Comparison of ENCODE assay signal across 8 mouse cellular contexts in genomic region chr4:40268835-40269234, GRCm38 (mm10). TPM values are rescaled to one million over a fixed set of nuclear protein-coding genes. Genes with fewer than 3 reads are reported as not detected.
DNase-seq lines count a peak whose midpoint lies in the region; ATAC-seq and TF ChIP-seq lines count a peak whose summit lies in the region.

No protein-coding gene starts in this region.

- no peak for ATAC-seq in forebrain, embryonic 16.5 days
- ATAC-seq in liver, embryonic 12.5 days: peak; percentile 9; the same call in 1 of the 2 replicates
- no peak for ATAC-seq in stomach, embryonic 15.5 days (ENCODE audit: insufficient read depth, low FRiP score, low read depth)

- no peak for TF ChIP-seq CTCF in layer of hippocampus, adult 2 months (conservative IDR thresholded peaks at IDR 0.05)
- 0 out of 2 replicates have a peak, but pooled peaks have one; percentile 12 for TF ChIP-seq CTCF in bone marrow macrophage, adult 2 months (IDR thresholded peaks at IDR 0.05; ENCODE audit: low read depth, low read length)

- 0 out of 2 replicates have a peak, but pooled peaks cover 2% of the 10 kb centered on the region for H3K36me3 ChIP-seq in forebrain, embryonic 16.5 days (ENCODE audit: control insufficient read depth, insufficient read depth)
- H3K36me3 ChIP-seq in liver, embryonic 12.5 days: peaks cover 46% of the 10 kb centered on the region
- H3K36me3 ChIP-seq in stomach, embryonic 15.5 days: peaks cover 11% of the 10 kb centered on the region; the same call in 1 of the 2 replicates

- TF ChIP-seq POLR2A in bone marrow macrophage, adult 2 months (IDR thresholded peaks at IDR 0.05; ENCODE audit: borderline replicate concordance, low read depth, low read length): no peak

- no peaks in the 10 kb centered on the region for H3K27me3 ChIP-seq in forebrain, embryonic 16.5 days (replicated peaks; ENCODE audit: control insufficient read depth, insufficient read depth, low read length)
- H3K27me3 ChIP-seq in liver, embryonic 12.5 days (replicated peaks): no peaks in the 10 kb centered on the region
- no peaks in the 10 kb centered on the region for H3K27me3 ChIP-seq in stomach, embryonic 15.5 days (replicated peaks)

- WGBS in forebrain, embryonic 16.5 days: under 1% methylated on average over 16 of the region's 16 CpGs
- WGBS in liver, embryonic 12.5 days (ENCODE audit: insufficient replicate concordance): under 1% methylated on average over 16 of the region's 16 CpGs
- under 1% methylated on average over 16 of the region's 16 CpGs for WGBS in stomach, embryonic 15.5 days

- peaks cover 8% of the 10 kb centered on the region; the same call in 1 of the 2 replicates for H3K4me1 ChIP-seq in bone marrow macrophage, adult 2 months (ENCODE audit: control insufficient read depth, insufficient read depth, low read length)
- peaks cover 15% of the 10 kb centered on the region for H3K4me1 ChIP-seq in forebrain, embryonic 16.5 days (replicated peaks; ENCODE audit: control insufficient read depth, insufficient read depth, low read length)
- H3K4me1 ChIP-seq in liver, embryonic 12.5 days: peaks cover 41% of the 10 kb centered on the region
- peaks cover 24% of the 10 kb centered on the region for H3K4me1 ChIP-seq in stomach, embryonic 15.5 days

- H3K27ac ChIP-seq in layer of hippocampus, adult 2 months: peak overlapping the region; percentile 99
- peak overlapping the region; percentile 95 for H3K27ac ChIP-seq in bone marrow macrophage, adult 2 months (ENCODE audit: insufficient read depth, low read depth, low read length)
- peak overlapping the region; percentile 97 for H3K27ac ChIP-seq in forebrain, embryonic 16.5 days (ENCODE audit: low read length)
- peak overlapping the region; percentile 95 for H3K27ac ChIP-seq in liver, embryonic 12.5 days
- peak overlapping the region; percentile 99 for H3K27ac ChIP-seq in stomach, embryonic 15.5 days

- H3K9me3 ChIP-seq in forebrain, embryonic 16.5 days (ENCODE audit: control insufficient read depth, low read length): no peaks in the 10 kb centered on the region
- no peaks in the 10 kb centered on the region for H3K9me3 ChIP-seq in liver, embryonic 12.5 days (replicated peaks)
- no peaks in the 10 kb centered on the region for H3K9me3 ChIP-seq in stomach, embryonic 15.5 days

- peak overlapping the region; percentile 85 for H3K4me2 ChIP-seq in forebrain, embryonic 16.5 days (ENCODE audit: low read length)
- H3K4me2 ChIP-seq in liver, embryonic 12.5 days: peak overlapping the region; percentile 92
- H3K4me2 ChIP-seq in stomach, embryonic 15.5 days: peak overlapping the region; percentile 95

- peak overlapping the region; percentile 82 for H3K9ac ChIP-seq in forebrain, embryonic 16.5 days (replicated peaks; ENCODE audit: low read depth, low read length)
- peak overlapping the region; percentile 87 for H3K9ac ChIP-seq in liver, embryonic 12.5 days
- peak overlapping the region; percentile 63 for H3K9ac ChIP-seq in stomach, embryonic 15.5 days

- H3K4me3 ChIP-seq in layer of hippocampus, adult 2 months: peak overlapping the region; percentile 89
- peak overlapping the region; percentile 75 for H3K4me3 ChIP-seq in bone marrow macrophage, adult 2 months (ENCODE audit: insufficient read depth, low read length)
- H3K4me3 ChIP-seq in forebrain, embryonic 16.5 days (replicated peaks; ENCODE audit: low read length): peak overlapping the region; percentile 69
- peak overlapping the region; percentile 82 for H3K4me3 ChIP-seq in liver, embryonic 12.5 days
- H3K4me3 ChIP-seq in stomach, embryonic 15.5 days (replicated peaks): peak overlapping the region; percentile 70

- peak in 1 of 2 experiments; percentile 17 for DNase-seq in layer of hippocampus, adult 2 months (ENCODE audit: low spot score in 2 of 2)
- DNase-seq in layer of hippocampus, postnatal 10 days (ENCODE audit: low spot score in 2 of 2): no peak
- DNase-seq in urinary bladder, postnatal 36 days (ENCODE audit: low spot score in 2 of 2): no peak
- DNase-seq in layer of hippocampus, adult 9-10 months (ENCODE audit: low spot score): no peak

RNA-seq across cellular contexts. Expression of gene Smim27, which starts 0.5 kb away (rescaled TPM):
- total RNA-seq in layer of hippocampus, adult 2 months (2021): 10 to 100 TPM; 12.2 to 13.7 TPM
- total RNA-seq in layer of hippocampus, postnatal 10 days (2021): 10 to 100 TPM; 11.5 to 12.8 TPM
- polyA plus RNA-seq in bone marrow macrophage, adult 2 months (2012; ENCODE audit: insufficient read depth, insufficient read length, missing spikeins): 22.6 and 23.6 TPM in 2 replicates
- polyA plus RNA-seq in forebrain, embryonic 16.5 days (2015; fragmentation: Nextera tagmentation; extraction: Ambion mirVana): 16.7 and 18.3 TPM in 2 replicates
- 21.5 and 23.9 TPM in 2 replicates for polyA plus RNA-seq in liver, embryonic 12.5 days (2016; fragmentation: Nextera tagmentation; extraction: Ambion mirVana)
- polyA plus RNA-seq in stomach, embryonic 15.5 days (2015; fragmentation: Nextera tagmentation; extraction: Ambion mirVana): 29.1 and 53.0 TPM in 2 replicates

RNA-seq across cellular contexts. Expression of gene Topors, which starts 0.8 kb away (rescaled TPM):
- total RNA-seq in layer of hippocampus, adult 2 months (2021): 10 to 100 TPM; 18.0 to 19.9 TPM
- 10 to 100 TPM; 17.5 to 20.1 TPM for total RNA-seq in layer of hippocampus, postnatal 10 days (2021)
- 23.5 and 25.5 TPM in 2 replicates for polyA plus RNA-seq in bone marrow macrophage, adult 2 months (2012; ENCODE audit: insufficient read depth, insufficient read length, missing spikeins)
- 38.1 and 43.6 TPM in 2 replicates for polyA plus RNA-seq in forebrain, embryonic 16.5 days (2015; fragmentation: Nextera tagmentation; extraction: Ambion mirVana)
- 26.5 and 26.7 TPM in 2 replicates for polyA plus RNA-seq in liver, embryonic 12.5 days (2016; fragmentation: Nextera tagmentation; extraction: Ambion mirVana)
- 39.5 and 41.8 TPM in 2 replicates for polyA plus RNA-seq in stomach, embryonic 15.5 days (2015; fragmentation: Nextera tagmentation; extraction: Ambion mirVana)

RNA-seq across cellular contexts. Expression of gene Ndufb6, which starts 10.4 kb away (rescaled TPM):
- 100 to 1,000 TPM; 164 to 179 TPM for total RNA-seq in layer of hippocampus, adult 2 months (2021)
- 100 to 1,000 TPM; 229 TPM for total RNA-seq in layer of hippocampus, postnatal 10 days (2021)
- polyA plus RNA-seq in bone marrow macrophage, adult 2 months (2012; ENCODE audit: insufficient read depth, insufficient read length, missing spikeins): 73.8 and 76.3 TPM in 2 replicates
- 270 and 276 TPM in 2 replicates for polyA plus RNA-seq in forebrain, embryonic 16.5 days (2015; fragmentation: Nextera tagmentation; extraction: Ambion mirVana)
- 207 and 214 TPM in 2 replicates for polyA plus RNA-seq in liver, embryonic 12.5 days (2016; fragmentation: Nextera tagmentation; extraction: Ambion mirVana)
- polyA plus RNA-seq in stomach, embryonic 15.5 days (2015; fragmentation: Nextera tagmentation; extraction: Ambion mirVana): 324 and 340 TPM in 2 replicates

RNA-seq across cellular contexts. Expression of gene Ddx58, which starts 29.2 kb away (rescaled TPM):
- total RNA-seq in layer of hippocampus, adult 2 months (2021): 1 to 10 TPM; 4.0 to 5.7 TPM
- 1 to 10 TPM; 4.4 to 5.3 TPM for total RNA-seq in layer of hippocampus, postnatal 10 days (2021)
- 90.7 and 91.2 TPM in 2 replicates for polyA plus RNA-seq in bone marrow macrophage, adult 2 months (2012; ENCODE audit: insufficient read depth, insufficient read length, missing spikeins)
- polyA plus RNA-seq in forebrain, embryonic 16.5 days (2015; fragmentation: Nextera tagmentation; extraction: Ambion mirVana): 2.5 and 4.5 TPM in 2 replicates
- 3.0 and 3.2 TPM in 2 replicates for polyA plus RNA-seq in liver, embryonic 12.5 days (2016; fragmentation: Nextera tagmentation; extraction: Ambion mirVana)
- 13.2 and 13.6 TPM in 2 replicates for polyA plus RNA-seq in stomach, embryonic 15.5 days (2015; fragmentation: Nextera tagmentation; extraction: Ambion mirVana)
